Mouse (Mus musculus) myocyte (in vitro differentiated cells): ENCODE measurements around the gene 2310057M21Rik.

Experiments used
- MAX ChIP-seq: IDR thresholded peaks from one replicate; pipeline ENCODE4 v1.6.1; 2011; ENCODE audit warnings: low read depth, mild to moderate bottlenecking, control low read depth
- MYOG ChIP-seq, 3 experiments: IDR thresholded peaks; one replicate each; pipeline ENCODE4 v1.6.1; 2011; ENCODE audit warnings: control low read depth in 2 of 3, low read depth in 2 of 3, mild to moderate bottlenecking in 2 of 3; ENCODE audit not compliant: insufficient read length in 2 of 3, control insufficient read depth in 1 of 3, insufficient read depth in 1 of 3
- POLR2A ChIP-seq: IDR thresholded peaks from one replicate; pipeline ENCODE4 v1.6.1; 2011; ENCODE audit warnings: low read depth, mild to moderate bottlenecking, control low read depth, moderate library complexity; ENCODE audit not compliant: insufficient read length
- POLR2AphosphoS2 ChIP-seq: IDR thresholded peaks from one replicate; pipeline ENCODE4 v1.6.1; 2011; ENCODE audit warnings: low read depth, control low read depth; ENCODE audit not compliant: insufficient read length
- REST ChIP-seq: IDR thresholded peaks from one replicate; pipeline ENCODE4 v1.6.1; 2011; ENCODE audit warnings: mild to moderate bottlenecking, control low read depth, moderate library complexity; ENCODE audit not compliant: insufficient read depth, insufficient read length
- TCF12 ChIP-seq: IDR thresholded peaks from one replicate; pipeline ENCODE4 v1.6.1; 2011; ENCODE audit warnings: mild to moderate bottlenecking, control low read depth; ENCODE audit not compliant: poor library complexity, insufficient read depth, severe bottlenecking
- USF1 ChIP-seq: IDR thresholded peaks from one replicate; pipeline ENCODE4 v1.6.1; 2011; ENCODE audit warnings: low read depth, mild to moderate bottlenecking, control low read depth, moderate library complexity

DNA sequence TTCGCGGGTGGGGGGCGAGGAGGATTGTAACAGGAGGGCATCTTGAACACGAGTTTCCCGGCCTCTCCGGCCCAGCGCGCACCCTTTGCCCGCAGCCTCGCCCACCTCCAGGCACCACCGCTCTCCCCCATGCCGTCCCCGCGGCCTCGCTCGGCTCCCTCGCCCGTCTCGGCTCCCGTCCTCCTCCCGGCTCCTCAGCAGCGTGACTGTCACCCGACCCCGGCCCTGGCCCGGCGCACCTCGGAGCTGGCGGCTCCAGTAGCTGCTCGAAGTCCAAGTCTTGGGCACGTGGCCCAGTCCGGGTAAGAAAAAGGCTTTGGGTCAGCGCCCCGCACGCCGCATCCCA, 317 bp downstream of the 2310057M21Rik start:
- no peak for TF ChIP-seq POLR2A
- no peak for TF ChIP-seq MYOG (IDR thresholded peaks at IDR 0.05; ENCODE audit: control insufficient read depth in 1 of 3, insufficient read depth in 1 of 3, insufficient read length in 2 of 3, low read depth in 2 of 3)
- no peak for TF ChIP-seq USF1
- no peak for TF ChIP-seq REST
- TF ChIP-seq POLR2AphosphoS2: no peak
- no peak for TF ChIP-seq TCF12
- TF ChIP-seq MAX: no peak
